In the genomic region with DNA sequence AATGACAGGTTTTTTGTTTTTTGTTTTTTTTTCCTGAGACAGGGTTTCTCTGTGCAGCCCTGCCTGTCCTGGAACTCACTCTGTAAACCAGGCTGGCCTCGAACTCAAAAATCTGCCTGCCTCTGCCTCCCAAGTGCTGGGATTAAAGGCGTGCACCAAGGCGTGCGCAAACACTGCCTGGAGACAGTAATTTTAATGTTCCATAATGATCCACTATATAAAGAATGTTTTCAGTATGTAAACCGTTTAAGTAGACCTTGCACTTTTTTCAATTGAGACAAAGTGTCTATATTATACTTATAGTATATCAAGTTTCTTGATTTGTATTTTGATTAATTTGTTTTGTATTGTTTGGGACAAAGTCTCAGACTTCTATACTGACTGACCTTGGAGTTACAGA, we compare ENCODE assay signal across 15 mouse cellular contexts. TPM values are rescaled to one million over a fixed set of nuclear protein-coding genes. Genes with fewer than 3 reads are reported as not detected.
DNase-seq lines count a peak whose midpoint lies in the region; ATAC-seq and TF ChIP-seq lines count a peak whose summit lies in the region.
"Had no signal": no experiment of that assay in that cellular context is flagged by ENCODE, and none has a peak within 500 bp of the region (broad histone marks: within the 10 kb centered on the region; RNA-seq: fewer than 3 reads in every experiment).

No protein-coding gene starts in this region.

- TF ChIP-seq POLR2A in bone marrow, adult 2 months (IDR thresholded peaks at IDR 0.05; ENCODE audit: borderline replicate concordance, control insufficient read depth, low read depth, low read length), result no peak
- TF ChIP-seq POLR2A in limb, embryonic 14.5 days (IDR thresholded peaks at IDR 0.05; ENCODE audit: borderline replicate concordance, extremely low read depth, insufficient read depth, insufficient read length), result no peak

- H3K27ac ChIP-seq in forebrain, embryonic 11.5 days (ENCODE audit: low read depth, low read length), result peak overlapping the region; percentile 99
- H3K27ac ChIP-seq in forebrain, embryonic 16.5 days (ENCODE audit: low read length), result no peak overlapping the region
- peak overlapping the region; percentile 99 for H3K27ac ChIP-seq in liver, embryonic 11.5 days (ENCODE audit: low read depth, low read length)
- H3K27ac ChIP-seq in bone marrow, adult 2 months (ENCODE audit: control insufficient read depth, insufficient read depth, low read depth, low read length, poor library complexity), result peak overlapping the region; percentile 74; the same call in 1 of the 2 replicates
- H3K27ac ChIP-seq in limb, embryonic 14.5 days (replicated peaks; ENCODE audit: low read depth, low read length), result 0 out of 2 replicates have a peak overlapping the region, but pooled peaks have one; percentile 38

- no peak for TF ChIP-seq CTCF in bone marrow, adult 2 months (IDR thresholded peaks at IDR 0.05; ENCODE audit: control insufficient read depth, insufficient read depth, low read length)

- H3K4me2 ChIP-seq in forebrain, embryonic 11.5 days (ENCODE audit: low read depth, low read length, severe bottlenecking), result peak overlapping the region; percentile 74; the same call in 1 of the 2 replicates
- no peak overlapping the region for H3K4me2 ChIP-seq in forebrain, embryonic 16.5 days (ENCODE audit: low read length)
- peak overlapping the region; percentile 71 for H3K4me2 ChIP-seq in liver, embryonic 11.5 days
- peak overlapping the region; percentile 79; the same call in 1 of the 2 replicates for H3K4me2 ChIP-seq in limb, embryonic 14.5 days (replicated peaks; ENCODE audit: low read depth, low read length, severe bottlenecking)

- no peaks in the 10 kb centered on the region for H3K9me3 ChIP-seq in forebrain, embryonic 11.5 days (ENCODE audit: control insufficient read depth, low read length)
- no peaks in the 10 kb centered on the region for H3K9me3 ChIP-seq in forebrain, embryonic 16.5 days (ENCODE audit: control insufficient read depth, low read length)
- no peaks in the 10 kb centered on the region for H3K9me3 ChIP-seq in liver, embryonic 11.5 days (ENCODE audit: control insufficient read depth, low read length)
- no peaks in the 10 kb centered on the region for H3K9me3 ChIP-seq in limb, embryonic 14.5 days (ENCODE audit: control insufficient read depth, low read length)
- H3K9me3 ChIP-seq: heart, embryonic 15.5 days had no signal

- no peak overlapping the region for H3K4me3 ChIP-seq in forebrain, embryonic 11.5 days (ENCODE audit: low read depth, low read length)
- no peak overlapping the region for H3K4me3 ChIP-seq in forebrain, embryonic 16.5 days (replicated peaks; ENCODE audit: low read length)
- H3K4me3 ChIP-seq in liver, embryonic 11.5 days (ENCODE audit: low read depth, low read length), result peak overlapping the region; percentile 40; the same call in 1 of the 2 replicates
- H3K4me3 ChIP-seq in bone marrow, adult 2 months (replicated peaks; ENCODE audit: control insufficient read depth, low read depth, low read length), result peak overlapping the region; percentile 25
- H3K4me3 ChIP-seq in limb, embryonic 14.5 days (replicated peaks; ENCODE audit: low read length), result no peak overlapping the region

- no peak overlapping the region; the same call in 1 of the 2 replicates for H3K9ac ChIP-seq in forebrain, embryonic 11.5 days (ENCODE audit: low read length)
- H3K9ac ChIP-seq in forebrain, embryonic 16.5 days (replicated peaks; ENCODE audit: low read depth, low read length), result no peak overlapping the region
- peak overlapping the region; percentile 73 for H3K9ac ChIP-seq in liver, embryonic 11.5 days (ENCODE audit: low read depth, low read length)
- H3K9ac ChIP-seq in limb, embryonic 14.5 days (ENCODE audit: low read depth, low read length, severe bottlenecking), result no peak overlapping the region

- H3K4me1 ChIP-seq in forebrain, embryonic 11.5 days (replicated peaks; ENCODE audit: control insufficient read depth, insufficient read depth, low read length), result no peaks in the 10 kb centered on the region; the same call in 1 of the 2 replicates
- peaks cover 31% of the 10 kb centered on the region for H3K4me1 ChIP-seq in forebrain, embryonic 16.5 days (replicated peaks; ENCODE audit: control insufficient read depth, insufficient read depth, low read length)
- H3K4me1 ChIP-seq in liver, embryonic 11.5 days (replicated peaks; ENCODE audit: control insufficient read depth, insufficient read depth, low read length), result peaks cover 20% of the 10 kb centered on the region
- no peaks in the 10 kb centered on the region for H3K4me1 ChIP-seq in bone marrow, adult 2 months (ENCODE audit: control insufficient read depth, insufficient read depth, low read length)
- peaks cover 18% of the 10 kb centered on the region for H3K4me1 ChIP-seq in limb, embryonic 14.5 days (ENCODE audit: control insufficient read depth, insufficient read depth, low read length)

- no peak for DNase-seq in forebrain, embryonic 11.5 days (ENCODE audit: low spot score)
- no peak for DNase-seq in liver, embryonic 11.5 days (ENCODE audit: low spot score)
- no peak for DNase-seq in liver
- DNase-seq in limb, embryonic 14.5 days (ENCODE audit: low spot score), result no peak
- no peak for DNase-seq in gastrocnemius, postnatal 10 days
- DNase-seq: adrenal gland, adult 8-10 months; cerebellum, adult 11 months; thymus, adult 2 months had no signal

- no peaks in the 10 kb centered on the region for H3K27me3 ChIP-seq in forebrain, embryonic 11.5 days (ENCODE audit: control insufficient read depth, insufficient read depth, low read length)
- no peaks in the 10 kb centered on the region for H3K27me3 ChIP-seq in forebrain, embryonic 16.5 days (replicated peaks; ENCODE audit: control insufficient read depth, insufficient read depth, low read length)
- no peaks in the 10 kb centered on the region for H3K27me3 ChIP-seq in liver, embryonic 11.5 days (replicated peaks; ENCODE audit: control insufficient read depth, insufficient read depth, low read length)
- no peaks in the 10 kb centered on the region for H3K27me3 ChIP-seq in limb, embryonic 14.5 days (ENCODE audit: control insufficient read depth, insufficient read depth, low read length)
- H3K27me3 ChIP-seq: heart, embryonic 15.5 days had no signal

- no peaks in the 10 kb centered on the region for H3K36me3 ChIP-seq in forebrain, embryonic 11.5 days (ENCODE audit: control insufficient read depth, insufficient read depth, low read length)
- H3K36me3 ChIP-seq in forebrain, embryonic 16.5 days (ENCODE audit: control insufficient read depth, insufficient read depth), result no peaks in the 10 kb centered on the region
- H3K36me3 ChIP-seq in liver, embryonic 11.5 days (ENCODE audit: control insufficient read depth, insufficient read depth, low read length), result no peaks in the 10 kb centered on the region
- H3K36me3 ChIP-seq in limb, embryonic 14.5 days (ENCODE audit: control insufficient read depth, insufficient read depth, low read length), result no peaks in the 10 kb centered on the region
- H3K36me3 ChIP-seq: heart, embryonic 15.5 days had no signal

- no peak for ATAC-seq in forebrain, embryonic 11.5 days (replicated peaks; ENCODE audit: low FRiP score)
- ATAC-seq in forebrain, embryonic 16.5 days, result no peak
- no peak for ATAC-seq in liver, embryonic 11.5 days (replicated peaks; ENCODE audit: low FRiP score)
- ATAC-seq in limb, embryonic 14.5 days (ENCODE audit: low FRiP score, low read depth), result no peak
- no peak for ATAC-seq in activated CD4-positive, CD25-positive, alpha-beta regulatory T cell, adult 4 months
- ATAC-seq: intestine, embryonic 16.5 days; lung, postnatal 0 days had no signal

- WGBS in forebrain, embryonic 11.5 days, result 62% methylated on average over 5 of the region's 5 CpGs
- WGBS in forebrain, embryonic 16.5 days, result 64% methylated on average over 5 of the region's 5 CpGs
- whole genome bisulfite sequencing in liver, embryonic 11.5 days, result 65% methylated on average over 5 of the region's 5 CpGs
- 76% methylated on average over 5 of the region's 5 CpGs for WGBS in bone marrow, adult 2 months
- 61% methylated on average over 5 of the region's 5 CpGs for WGBS in limb, embryonic 14.5 days

RNA-seq across cellular contexts. Expression of a gene that starts 1.8 kb away (rescaled TPM):
- polyA plus RNA-seq in forebrain, embryonic 11.5 days (2014; fragmentation: Nextera tagmentation; extraction: Ambion mirVana), result 52.1 and 59.1 TPM in 2 replicates
- polyA plus RNA-seq in forebrain, embryonic 16.5 days (2015; fragmentation: Nextera tagmentation; extraction: Ambion mirVana), result 14.0 and 14.5 TPM in 2 replicates
- 36.9 and 39.3 TPM in 2 replicates for polyA plus RNA-seq in liver, embryonic 11.5 days (2014; fragmentation: Nextera tagmentation; extraction: Ambion mirVana)
- 144 and 216 TPM in 2 replicates for polyA plus RNA-seq in bone marrow, adult 2 months (2011; ENCODE audit: insufficient read depth, insufficient read length, low replicate concordance, missing spikeins)
- 31.0 and 39.5 TPM in 2 replicates for polyA plus RNA-seq in limb, embryonic 14.5 days (2012; rRNA removed)
- polyA plus RNA-seq in limb, embryonic 14.5 days (2014; fragmentation: Nextera tagmentation; extraction: Ambion mirVana), result 14.0 and 14.7 TPM in 2 replicates
- 10 to 100 TPM; 77.9 to 89.2 TPM for total RNA-seq in gastrocnemius, postnatal 10 days (2021)
- 10 to 100 TPM in 1 of 2 experiments, 1 to 10 TPM in 1; 5.9 to 14.6 TPM for polyA plus RNA-seq in activated CD4-positive, CD25-positive, alpha-beta regulatory T cell, adult 4 months (2017; shearing (Covaris generic))

RNA-seq across cellular contexts. Expression of a gene that starts 3.4 kb away (rescaled TPM):
- polyA plus RNA-seq in forebrain, embryonic 11.5 days (2014; fragmentation: Nextera tagmentation; extraction: Ambion mirVana), result 64.5 and 67.2 TPM in 2 replicates
- 8.5 and 13.4 TPM in 2 replicates for polyA plus RNA-seq in forebrain, embryonic 16.5 days (2015; fragmentation: Nextera tagmentation; extraction: Ambion mirVana)
- polyA plus RNA-seq in liver, embryonic 11.5 days (2014; fragmentation: Nextera tagmentation; extraction: Ambion mirVana), result 26.4 and 36.7 TPM in 2 replicates
- 11.7 and 42.0 TPM in 2 replicates for polyA plus RNA-seq in bone marrow, adult 2 months (2011; ENCODE audit: insufficient read depth, insufficient read length, low replicate concordance, missing spikeins)
- polyA plus RNA-seq in limb, embryonic 14.5 days (2012; rRNA removed), result 54.6 and 89.6 TPM in 2 replicates
- polyA plus RNA-seq in limb, embryonic 14.5 days (2014; fragmentation: Nextera tagmentation; extraction: Ambion mirVana), result 56.7 and 74.1 TPM in 2 replicates
- 100 to 1,000 TPM; 133 to 135 TPM for total RNA-seq in gastrocnemius, postnatal 10 days (2021)
- not detected for polyA plus RNA-seq in activated CD4-positive, CD25-positive, alpha-beta regulatory T cell, adult 4 months (2017; shearing (Covaris generic))
- total RNA-seq: monocyte, adult 5-6 weeks had no signal

RNA-seq across cellular contexts. Expression of a gene that starts 3.6 kb away (rescaled TPM):
- polyA plus RNA-seq in forebrain, embryonic 11.5 days (2014; fragmentation: Nextera tagmentation; extraction: Ambion mirVana), result 9.6 and 11.7 TPM in 2 replicates
- polyA plus RNA-seq in forebrain, embryonic 16.5 days (2015; fragmentation: Nextera tagmentation; extraction: Ambion mirVana), result 2.1 and 3.1 TPM in 2 replicates
- polyA plus RNA-seq in liver, embryonic 11.5 days (2014; fragmentation: Nextera tagmentation; extraction: Ambion mirVana), result 11.2 and 13.2 TPM in 2 replicates
- polyA plus RNA-seq in bone marrow, adult 2 months (2011; ENCODE audit: insufficient read depth, insufficient read length, low replicate concordance, missing spikeins), result 40.5 and 87.9 TPM in 2 replicates
- polyA plus RNA-seq in limb, embryonic 14.5 days (2012; rRNA removed), result 20.7 and 26.3 TPM in 2 replicates
- 10.3 and 11.1 TPM in 2 replicates for polyA plus RNA-seq in limb, embryonic 14.5 days (2014; fragmentation: Nextera tagmentation; extraction: Ambion mirVana)
- total RNA-seq in gastrocnemius, postnatal 10 days (2021), result 100 to 1,000 TPM; 117 to 122 TPM
- 10 to 100 TPM in 1 of 2 experiments, 1 to 10 TPM in 1; 4.4 to 13.9 TPM for polyA plus RNA-seq in activated CD4-positive, CD25-positive, alpha-beta regulatory T cell, adult 4 months (2017; shearing (Covaris generic))

RNA-seq across cellular contexts. Expression of a gene that starts 3.7 kb away (rescaled TPM):
- 5.4 and 11.9 TPM in 2 replicates for polyA plus RNA-seq in forebrain, embryonic 11.5 days (2014; fragmentation: Nextera tagmentation; extraction: Ambion mirVana)
- 3.3 TPM in 1 of 2 replicates, not detected in the other for polyA plus RNA-seq in forebrain, embryonic 16.5 days (2015; fragmentation: Nextera tagmentation; extraction: Ambion mirVana)
- 4.1 and 4.6 TPM in 2 replicates for polyA plus RNA-seq in liver, embryonic 11.5 days (2014; fragmentation: Nextera tagmentation; extraction: Ambion mirVana)
- 109 and 137 TPM in 2 replicates for polyA plus RNA-seq in bone marrow, adult 2 months (2011; ENCODE audit: insufficient read depth, insufficient read length, low replicate concordance, missing spikeins)
- 24.6 and 30.5 TPM in 2 replicates for polyA plus RNA-seq in limb, embryonic 14.5 days (2012; rRNA removed)
- 6.9 and 7.1 TPM in 2 replicates for polyA plus RNA-seq in limb, embryonic 14.5 days (2014; fragmentation: Nextera tagmentation; extraction: Ambion mirVana)
- total RNA-seq in gastrocnemius, postnatal 10 days (2021), result 100 to 1,000 TPM; 209 to 249 TPM
- 1 to 10 TPM; 2.6 to 4.2 TPM for polyA plus RNA-seq in activated CD4-positive, CD25-positive, alpha-beta regulatory T cell, adult 4 months (2017; shearing (Covaris generic))

RNA-seq across cellular contexts. Expression of a gene that starts 4.0 kb away (rescaled TPM):
- polyA plus RNA-seq in forebrain, embryonic 11.5 days (2014; fragmentation: Nextera tagmentation; extraction: Ambion mirVana), result 5.6 TPM in 1 of 2 replicates, not detected in the other
- polyA plus RNA-seq in forebrain, embryonic 16.5 days (2015; fragmentation: Nextera tagmentation; extraction: Ambion mirVana), result not detected in 2 replicates
- 10.7 and 13.3 TPM in 2 replicates for polyA plus RNA-seq in liver, embryonic 11.5 days (2014; fragmentation: Nextera tagmentation; extraction: Ambion mirVana)
- polyA plus RNA-seq in bone marrow, adult 2 months (2011; ENCODE audit: insufficient read depth, insufficient read length, low replicate concordance, missing spikeins), result 31.8 and 40.4 TPM in 2 replicates
- 5.5 and 14.9 TPM in 2 replicates for polyA plus RNA-seq in limb, embryonic 14.5 days (2012; rRNA removed)
- 6.5 and 22.1 TPM in 2 replicates for polyA plus RNA-seq in limb, embryonic 14.5 days (2014; fragmentation: Nextera tagmentation; extraction: Ambion mirVana)
- total RNA-seq in gastrocnemius, postnatal 10 days (2021), result 100 to 1,000 TPM; 171 to 199 TPM
- polyA plus RNA-seq in activated CD4-positive, CD25-positive, alpha-beta regulatory T cell, adult 4 months (2017; shearing (Covaris generic)), result 100 to 1,000 TPM in 1 of 2 experiments, not detected in 1; 174 TPM
- total RNA-seq: monocyte, adult 5-6 weeks had no signal
- polyA plus RNA-seq: heart, embryonic 15.5 days had no signal

Comparison
In these comparisons a context has a peak if more than half of its experiments do, and no peak if none do; other contexts are left out.
1. H3K4me3 ChIP-seq: peak in liver, embryonic 11.5 days (single experiment) and bone marrow, adult 2 months (single experiment); none in forebrain, embryonic 11.5 days (single experiment), forebrain, embryonic 16.5 days (single experiment) and limb, embryonic 14.5 days (single experiment).